Mouse (Mus musculus): ENCODE results near the gene Syne1.
A peak's percentile ranks its signal among the peaks of the same experiment; 100 is the strongest.

Syne1 gene

GRCm38 (mm10) chr10:5153047-5153446 lies 398.2 kb downstream of the Syne1 start:
- DNase-seq (ENCODE audit: low spot score in 2 of 2) = no peak

- no peak for DNase-seq (ENCODE audit: low spot score in 2 of 2)
Observed at GRCm38 (mm10) chr10:5141471-5141870, 409.8 kb downstream of the Syne1 start.

- DNase-seq (ENCODE audit: low spot score in 2 of 2) = no peak
Observed at GRCm38 (mm10) chr10:5139932-5140264, 411.4 kb downstream of the Syne1 start.

- DNase-seq (ENCODE audit: low spot score in 2 of 2) = no peak
Observed at GRCm38 (mm10) chr10:5139246-5139931, 411.9 kb downstream of the Syne1 start.

GRCm38 (mm10) chr10:5132050-5132449 lies 419.2 kb downstream of the Syne1 start:
- no peak for DNase-seq (ENCODE audit: low spot score in 2 of 2)

- no peak for DNase-seq (ENCODE audit: low spot score in 2 of 2)
Observed at GRCm38 (mm10) chr10:5130495-5130894, 420.8 kb downstream of the Syne1 start.

- DNase-seq (ENCODE audit: low spot score in 2 of 2) = no peak
Observed at GRCm38 (mm10) chr10:5124757-5125156, 426.5 kb downstream of the Syne1 start.

GRCm38 (mm10) chr10:5116720-5117119 lies 434.6 kb downstream of the Syne1 start:
- no peak for DNase-seq (ENCODE audit: low spot score in 2 of 2)

GRCm38 (mm10) chr10:5116155-5116554 lies 435.1 kb downstream of the Syne1 start:
- no peak for DNase-seq (ENCODE audit: low spot score in 2 of 2)

GRCm38 (mm10) chr10:5110773-5111172 lies 440.5 kb downstream of the Syne1 start:
- no peak for DNase-seq (ENCODE audit: low spot score in 2 of 2)

GRCm38 (mm10) chr10:5097754-5098137 lies 453.5 kb downstream of the Syne1 start:
- DNase-seq (ENCODE audit: low spot score in 2 of 2) = no peak

GRCm38 (mm10) chr10:5096996-5097753 lies 454.1 kb downstream of the Syne1 start:
- DNase-seq (ENCODE audit: low spot score in 2 of 2) = peak in 1 of 2 experiments; percentile 24

- DNase-seq (ENCODE audit: low spot score in 2 of 2) = no peak
Observed at GRCm38 (mm10) chr10:5089133-5089532, 462.1 kb downstream of the Syne1 start.

- DNase-seq (ENCODE audit: low spot score in 2 of 2) = no peak
Observed at GRCm38 (mm10) chr10:5087336-5087735, 463.9 kb downstream of the Syne1 start.

- no peak for DNase-seq (ENCODE audit: low spot score in 2 of 2)
Observed at GRCm38 (mm10) chr10:5086329-5086728, 465.0 kb downstream of the Syne1 start.

GRCm38 (mm10) chr10:5085792-5086191 lies 465.5 kb downstream of the Syne1 start:
- DNase-seq (ENCODE audit: low spot score in 2 of 2) = no peak

GRCm38 (mm10) chr10:5083716-5084115 lies 467.6 kb downstream of the Syne1 start:
- DNase-seq (ENCODE audit: low spot score in 2 of 2) = no peak

- DNase-seq (ENCODE audit: low spot score in 2 of 2) = no peak
Observed at GRCm38 (mm10) chr10:5079945-5080468, 471.3 kb downstream of the Syne1 start.

- DNase-seq (ENCODE audit: low spot score in 2 of 2) = no peak
Observed at GRCm38 (mm10) chr10:5075724-5076123, 475.6 kb downstream of the Syne1 start.

- DNase-seq (ENCODE audit: low spot score in 2 of 2) = no peak
Observed at GRCm38 (mm10) chr10:5072054-5072453, 479.2 kb downstream of the Syne1 start.

GRCm38 (mm10) chr10:5070941-5071231 lies 480.4 kb downstream of the Syne1 start:
- DNase-seq (ENCODE audit: low spot score in 2 of 2) = no peak

- DNase-seq (ENCODE audit: low spot score in 2 of 2) = no peak
Observed at GRCm38 (mm10) chr10:5070168-5070940, 480.9 kb downstream of the Syne1 start.

All from right cerebral cortex, postnatal 36 days (tissue).